Mouse (Mus musculus) small intestine, adult 2 months (tissue): Measurements from ENCODE around the gene Ccdc117.

ENCODE experiments used
- CTCF ChIP-seq: fragments of 200-500 bp; IDR thresholded peaks from 2 replicates; pipeline ENCODE4 v1.5.1; 2012; ENCODE audit warnings: low read depth, mild to moderate bottlenecking, control low read depth, inconsistent platforms, low read length, moderate library complexity, mixed read lengths; ENCODE audit not compliant: insufficient replicate concordance, insufficient read length; ENCODE audit errors: extremely low read depth
- POLR2A ChIP-seq: fragments of 200-500 bp; IDR thresholded peaks from 2 replicates; pipeline ENCODE4 v1.6.1; 2012; ENCODE audit warnings: low read depth, mild to moderate bottlenecking, control low read depth, inconsistent platforms, low read length, moderate library complexity

DNA sequence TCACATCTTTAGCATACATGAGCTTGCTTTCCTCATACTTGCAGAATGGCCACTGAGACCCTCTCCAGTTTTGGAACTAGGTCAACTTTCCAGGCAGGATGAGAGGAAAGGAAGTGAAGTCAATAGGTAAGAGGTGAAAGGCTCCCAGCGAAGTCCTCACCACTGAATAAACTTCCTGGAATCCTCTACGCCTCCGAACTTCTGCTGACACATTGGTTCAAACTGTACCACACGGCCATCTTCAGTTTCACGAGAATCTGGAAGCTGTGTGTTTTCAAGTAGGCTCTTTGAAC lies 31.9 kb downstream of the Ccdc117 start:
- TF ChIP-seq CTCF = no peak
- TF ChIP-seq POLR2A = no peak
